Mouse (Mus musculus) heart, embryonic 13.5 days (tissue): Measurements from ENCODE around the gene Phpt1. TPM values are rescaled to one million over a fixed set of nuclear protein-coding genes. Genes with fewer than 3 reads are reported as not detected.

ENCODE experiments used
- ATAC-seq: fragments of 200-750 bp; cut with Nextera tagmentation; 2 replicates; pipeline ENCODE4 v1.8.0; 2017; ENCODE audit warnings: moderate TSS enrichment; ENCODE audit not compliant: insufficient number of reproducible peaks, low FRiP score, low TSS enrichment; ENCODE audit errors: extremely low read depth
- H3K27ac ChIP-seq: fragments of 300-500 bp; sonication (generic); replicated peaks from 2 replicates; pipeline ENCODE4 v1.5.1; 2015; ENCODE audit warnings: moderate library complexity, mild to moderate bottlenecking, inconsistent platforms
- H3K27me3 ChIP-seq: fragments of 300-500 bp; sonication (generic); replicated peaks from 2 replicates; pipeline ENCODE4 v1.6.1; 2015; ENCODE audit warnings: mild to moderate bottlenecking, inconsistent platforms
- H3K36me3 ChIP-seq: fragments of 300-500 bp; sonication (generic); 2 replicates; pipeline ENCODE4 v1.6.1; 2015; ENCODE audit warnings: mild to moderate bottlenecking, inconsistent platforms
- H3K4me1 ChIP-seq: fragments of 300-500 bp; sonication (generic); 2 replicates; pipeline ENCODE4 v1.6.1; 2015; ENCODE audit warnings: inconsistent platforms
- H3K4me2 ChIP-seq: fragments of 300-500 bp; sonication (generic); 2 replicates; pipeline ENCODE4 v1.6.1; 2015; ENCODE audit warnings: inconsistent platforms, mild to moderate bottlenecking, moderate library complexity
- H3K4me3 ChIP-seq: fragments of 300-500 bp; sonication (generic); 2 replicates; pipeline ENCODE4 v1.5.1; 2015; ENCODE audit warnings: moderate library complexity, mild to moderate bottlenecking, inconsistent platforms
- H3K9ac ChIP-seq: fragments of 300-500 bp; sonication (generic); 2 replicates; pipeline ENCODE4 v1.6.1; 2015; ENCODE audit warnings: inconsistent platforms, mild to moderate bottlenecking, moderate library complexity
- H3K9me3 ChIP-seq: fragments of 300-500 bp; sonication (generic); 2 replicates; pipeline ENCODE4 v1.6.1; 2016; ENCODE audit warnings: inconsistent platforms
- WGBS: fragments of 180-500 bp; shearing (Covaris S2); methylation state at CpG from one replicate; pipeline ENCODE4 v1.1.7; 2015; ENCODE audit warnings: mixed read lengths; 5-methylcytosine and 5-hydroxymethylcytosine counted together
- polyA plus RNA-seq: library from polyadenylated mRNA; unstranded; fragments of >200 nt; fragmentation: Nextera tagmentation; extraction: Ambion mirVana; gene quantifications from 2 replicates; pipeline ENCODE4 v1.2.1, GENCODE M21; 2015

Phpt1 gene
- polyA plus RNA-seq, 1 experiment from 2014 or later = 177 TPM

- Histone ChIP-seq H3K4me2 (no peak overlapping the region), H3K9me3 (no peaks in the 10 kb centered on the region), H3K4me1 (peaks cover 17% of the 10 kb centered on the region), H3K4me3 (no peak overlapping the region), H3K27me3 (no peaks in the 10 kb centered on the region), H3K27ac (no peak overlapping the region), H3K36me3 (peaks cover 95% of the 10 kb centered on the region), H3K9ac (no peak overlapping the region)
- 75% methylated on average over 1 of the region's 1 CpGs for WGBS
- no peak for ATAC-seq
Observed at GRCm38 (mm10) chr2:25598749-25599148, 23.7 kb upstream of the Phpt1 start.

- WGBS = 95% methylated on average over 5 of the region's 5 CpGs
- ATAC-seq = no peak
- no peak overlapping the region for H3K4me3 ChIP-seq
- H3K4me1 ChIP-seq = peaks cover 17% of the 10 kb centered on the region
- no peaks in the 10 kb centered on the region for H3K9me3 ChIP-seq
- H3K4me2 ChIP-seq = no peak overlapping the region
- no peak overlapping the region for H3K27ac ChIP-seq
- peaks cover 96% of the 10 kb centered on the region for H3K36me3 ChIP-seq
- H3K27me3 ChIP-seq = no peaks in the 10 kb centered on the region
- no peak overlapping the region for H3K9ac ChIP-seq
Observed at GRCm38 (mm10) chr2:25596765-25597510, 21.9 kb upstream of the Phpt1 start.

- peaks cover 96% of the 10 kb centered on the region for H3K36me3 ChIP-seq
- H3K4me3 ChIP-seq = no peak overlapping the region
- H3K9ac ChIP-seq = no peak overlapping the region
- H3K27me3 ChIP-seq = no peaks in the 10 kb centered on the region
- WGBS = 92% methylated on average over 2 of the region's 2 CpGs
- no peak overlapping the region for H3K4me2 ChIP-seq
- H3K4me1 ChIP-seq = peaks cover 6% of the 10 kb centered on the region
- no peaks in the 10 kb centered on the region for H3K9me3 ChIP-seq
- ATAC-seq = no peak
- no peak overlapping the region for H3K27ac ChIP-seq
Observed at GRCm38 (mm10) chr2:25591863-25592262, 16.8 kb upstream of the Phpt1 start.

GRCm38 (mm10) chr2:25588227-25588907 is 13.3 kb upstream of the Phpt1 start:
- no peak overlapping the region for H3K4me3 ChIP-seq
- WGBS = 87% methylated on average over 8 of the region's 8 CpGs
- peaks cover 100% of the 10 kb centered on the region for H3K36me3 ChIP-seq
- no peak for ATAC-seq
- no peak overlapping the region for H3K9ac ChIP-seq
- H3K4me2 ChIP-seq = no peak overlapping the region
- no peak overlapping the region; the same call in 1 of the 2 replicates for H3K27ac ChIP-seq
- peaks cover 8% of the 10 kb centered on the region for H3K4me1 ChIP-seq
- no peaks in the 10 kb centered on the region for H3K9me3 ChIP-seq
- no peaks in the 10 kb centered on the region for H3K27me3 ChIP-seq

GRCm38 (mm10) chr2:25587290-25587689 is 12.3 kb upstream of the Phpt1 start:
- no peak overlapping the region for H3K27ac ChIP-seq
- WGBS = 79% methylated on average over 8 of the region's 8 CpGs
- no peaks in the 10 kb centered on the region for H3K27me3 ChIP-seq
- H3K9ac ChIP-seq = no peak overlapping the region; the same call in 1 of the 2 replicates
- H3K4me1 ChIP-seq = peaks cover 18% of the 10 kb centered on the region
- H3K4me2 ChIP-seq = no peak overlapping the region
- ATAC-seq = no peak
- H3K36me3 ChIP-seq = peaks cover 96% of the 10 kb centered on the region
- no peak overlapping the region for H3K4me3 ChIP-seq
- no peaks in the 10 kb centered on the region for H3K9me3 ChIP-seq

- Histone ChIP-seq H3K4me2 (no peak overlapping the region), H3K36me3 (peaks cover 79% of the 10 kb centered on the region), H3K27ac (no peak overlapping the region), H3K4me1 (peaks cover 34% of the 10 kb centered on the region), H3K9ac (no peak overlapping the region), H3K9me3 (no peaks in the 10 kb centered on the region), H3K4me3 (no peak overlapping the region), H3K27me3 (peaks cover 8% of the 10 kb centered on the region)
- ATAC-seq = no peak
- WGBS = 77% methylated on average over 3 of the region's 3 CpGs
Observed at GRCm38 (mm10) chr2:25585601-25586000, 10.6 kb upstream of the Phpt1 start.

- 85% methylated on average over 4 of the region's 4 CpGs for WGBS
- Histone ChIP-seq H3K9ac (no peak overlapping the region), H3K36me3 (peaks cover 72% of the 10 kb centered on the region), H3K4me1 (peaks cover 36% of the 10 kb centered on the region), H3K9me3 (no peaks in the 10 kb centered on the region), H3K4me3 (no peak overlapping the region), H3K27ac (no peak overlapping the region), H3K27me3 (peaks cover 15% of the 10 kb centered on the region), H3K4me2 (no peak overlapping the region)
- no peak for ATAC-seq
Observed at GRCm38 (mm10) chr2:25584856-25585255, 9.8 kb upstream of the Phpt1 start.

GRCm38 (mm10) chr2:25584152-25584551 is 9.1 kb upstream of the Phpt1 start:
- Histone ChIP-seq H3K27ac (no peak overlapping the region), H3K9me3 (no peaks in the 10 kb centered on the region), H3K27me3 (peaks cover 23% of the 10 kb centered on the region), H3K4me2 (no peak overlapping the region), H3K9ac (no peak overlapping the region), H3K36me3 (peaks cover 65% of the 10 kb centered on the region), H3K4me1 (peaks cover 43% of the 10 kb centered on the region), H3K4me3 (no peak overlapping the region)
- ATAC-seq = no peak
- 89% methylated on average over 3 of the region's 3 CpGs for WGBS

- H3K9me3 ChIP-seq = no peaks in the 10 kb centered on the region
- no peak for ATAC-seq
- H3K4me1 ChIP-seq = peaks cover 49% of the 10 kb centered on the region
- peaks cover 28% of the 10 kb centered on the region for H3K27me3 ChIP-seq
- 56% methylated on average over 4 of the region's 4 CpGs for WGBS
- H3K4me2 ChIP-seq = no peak overlapping the region
- no peak overlapping the region for H3K27ac ChIP-seq
- H3K9ac ChIP-seq = no peak overlapping the region; the same call in 1 of the 2 replicates
- peaks cover 59% of the 10 kb centered on the region for H3K36me3 ChIP-seq
- H3K4me3 ChIP-seq = no peak overlapping the region
Observed at GRCm38 (mm10) chr2:25583571-25583970, 8.5 kb upstream of the Phpt1 start.

- H3K36me3 ChIP-seq = peaks cover 54% of the 10 kb centered on the region
- H3K27me3 ChIP-seq = peaks cover 33% of the 10 kb centered on the region
- H3K4me1 ChIP-seq = peaks cover 54% of the 10 kb centered on the region
- H3K27ac ChIP-seq = no peak overlapping the region
- no peak overlapping the region for H3K4me3 ChIP-seq
- no peak overlapping the region for H3K4me2 ChIP-seq
- no peak for ATAC-seq
- WGBS = 85% methylated on average over 6 of the region's 6 CpGs
- H3K9me3 ChIP-seq = no peaks in the 10 kb centered on the region
- H3K9ac ChIP-seq = peak overlapping the region; percentile 58; the same call in 1 of the 2 replicates
Observed at GRCm38 (mm10) chr2:25583120-25583481, 8.1 kb upstream of the Phpt1 start.

GRCm38 (mm10) chr2:25582466-25583119 is 7.6 kb upstream of the Phpt1 start:
- Histone ChIP-seq H3K9me3 (no peaks in the 10 kb centered on the region), H3K4me3 (no peak overlapping the region), H3K4me1 (peaks cover 59% of the 10 kb centered on the region), H3K36me3 (peaks cover 49% of the 10 kb centered on the region), H3K27ac (no peak overlapping the region), H3K4me2 (peak overlapping the region; percentile 78; the same call in 1 of the 2 replicates), H3K9ac (peak overlapping the region; percentile 58), H3K27me3 (peaks cover 38% of the 10 kb centered on the region)
- WGBS = 50% methylated on average over 12 of the region's 12 CpGs
- ATAC-seq = no peak
